Mouse (Mus musculus): ENCODE measurements around the gene Mtmr3.
"Not testable (repeated sequence)": the region's sequence is repeated elsewhere in the genome, so short reads cannot be mapped to it uniquely, and the experiment has no call there.

The Mtmr3 gene

GRCm38 (mm10) chr11:4599916-4600315, 5.3 kb upstream of the Mtmr3 start:
- peak; percentile 65 to 69 for DNase-seq

- DNase-seq = no peak
Measured at GRCm38 (mm10) chr11:4598411-4598810, 3.7 kb upstream of the Mtmr3 start.

- peak; percentile 51 to 56 for DNase-seq
Measured at GRCm38 (mm10) chr11:4593849-4594607, 635 bp downstream of the Mtmr3 start.

GRCm38 (mm10) chr11:4593491-4593848, 1.2 kb downstream of the Mtmr3 start:
- no peak for DNase-seq

- DNase-seq = no peak
Measured at GRCm38 (mm10) chr11:4591811-4592210, 2.9 kb downstream of the Mtmr3 start.

- DNase-seq = no peak
Measured at GRCm38 (mm10) chr11:4578682-4579081, 16.0 kb downstream of the Mtmr3 start.

- DNase-seq = no peak
Measured at GRCm38 (mm10) chr11:4577079-4577478, 17.6 kb downstream of the Mtmr3 start.

- not testable (repeated sequence) for DNase-seq
Measured at GRCm38 (mm10) chr11:4576090-4576732, 18.5 kb downstream of the Mtmr3 start.

GRCm38 (mm10) chr11:4571491-4571901, 23.2 kb downstream of the Mtmr3 start:
- no peak for DNase-seq

- no peak for DNase-seq
Measured at GRCm38 (mm10) chr11:4566333-4566732, 28.3 kb downstream of the Mtmr3 start.

GRCm38 (mm10) chr11:4565545-4565944, 29.1 kb downstream of the Mtmr3 start:
- DNase-seq = no peak

GRCm38 (mm10) chr11:4553274-4554063, 41.2 kb downstream of the Mtmr3 start:
- DNase-seq = no peak

GRCm38 (mm10) chr11:4547569-4547968, 47.1 kb downstream of the Mtmr3 start:
- DNase-seq = no peak

- no peak for DNase-seq
Measured at GRCm38 (mm10) chr11:4545976-4546375, 48.7 kb downstream of the Mtmr3 start.

- DNase-seq = no peak
Measured at GRCm38 (mm10) chr11:4545401-4545800, 49.3 kb downstream of the Mtmr3 start.

- DNase-seq = not testable (repeated sequence)
Measured at GRCm38 (mm10) chr11:4544627-4544921, 50.1 kb downstream of the Mtmr3 start.

- DNase-seq = no peak
Measured at GRCm38 (mm10) chr11:4543746-4544626, 50.7 kb downstream of the Mtmr3 start.

- DNase-seq = no peak
Measured at GRCm38 (mm10) chr11:4543040-4543551, 51.6 kb downstream of the Mtmr3 start.

- peak; percentile 10 to 33 for DNase-seq
Measured at GRCm38 (mm10) chr11:4536645-4537044, 58.0 kb downstream of the Mtmr3 start.

GRCm38 (mm10) chr11:4527132-4527531, 67.5 kb downstream of the Mtmr3 start:
- DNase-seq = peak in 1 of 2 experiments; percentile 24

GRCm38 (mm10) chr11:4522142-4522664, 72.5 kb downstream of the Mtmr3 start:
- no peak for DNase-seq

- DNase-seq = no peak
Measured at GRCm38 (mm10) chr11:4518981-4519380, 75.7 kb downstream of the Mtmr3 start.
